ENCODE assay signal across 21 mouse cellular contexts in genomic region chr13:3748859-3749258, GRCm38 (mm10). TPM values are rescaled to one million over a fixed set of nuclear protein-coding genes. Genes with fewer than 3 reads are reported as not detected.
A peak's percentile ranks its signal among the peaks of the same experiment; 100 is the strongest.
DNase-seq lines count a peak whose midpoint lies in the region; ATAC-seq lines count a peak whose summit lies in the region.
"Had no signal": no experiment of that assay in that cellular context is flagged by ENCODE, and none has a peak within 500 bp of the region (broad histone marks: within the 10 kb centered on the region; RNA-seq: fewer than 3 reads in every experiment).

No protein-coding gene starts in this region.

- H3K4me2 ChIP-seq in embryonic facial prominence, embryonic 11.5 days (ENCODE audit: low read depth, low read length), result no peak overlapping the region
- H3K4me2 ChIP-seq: hindbrain, embryonic 13.5 days had no signal

- intact Hi-C loops in heart, postnatal 10 days (cut with DNase I), result no loop called here

- peak; percentile 21 for DNase-seq in embryo, embryonic 10.5 days (ENCODE audit: low spot score)
- DNase-seq in embryo, embryonic 9.5 days (ENCODE audit: extremely low spot score), result no peak
- peak; percentile 77 for DNase-seq in heart, adult 11 months
- no peak for DNase-seq in heart, postnatal 10 days
- peak; percentile 74 for DNase-seq in embryonic facial prominence, embryonic 11.5 days (ENCODE audit: low spot score)
- DNase-seq in mesoderm, embryonic 11.5 days (ENCODE audit: low read depth, low spot score), result peak; percentile 17
- DNase-seq in natural killer cell, adult 2 months (ENCODE audit: low spot score in 2 of 2), result no peak
- DNase-seq: adrenal gland, postnatal 10 days; cerebellum, adult 11 months; cerebellum, adult 8-10 months; cerebellum, postnatal 36 days; gastrocnemius, postnatal 10 days; heart, postnatal 14 days had no signal

- no peak for ATAC-seq in embryonic facial prominence, embryonic 11.5 days (replicated peaks; ENCODE audit: insufficient number of reproducible peaks, low FRiP score, low TSS enrichment, low read depth)
- ATAC-seq: forebrain, embryonic 14.5 days; hindbrain, postnatal 0 days had no signal

- H3K36me3 ChIP-seq in embryonic facial prominence, embryonic 11.5 days (replicated peaks; ENCODE audit: control insufficient read depth, insufficient read depth, low read depth, low read length), result no peaks in the 10 kb centered on the region
- H3K36me3 ChIP-seq: hindbrain, embryonic 13.5 days had no signal

- no peaks in the 10 kb centered on the region for H3K27me3 ChIP-seq in embryonic facial prominence, embryonic 11.5 days (ENCODE audit: control insufficient read depth, insufficient read depth, low read length)
- H3K27me3 ChIP-seq: hindbrain, embryonic 13.5 days had no signal

- H3K4me3 ChIP-seq in embryonic facial prominence, embryonic 11.5 days (ENCODE audit: low read depth, low read length), result no peak overlapping the region
- H3K4me3 ChIP-seq: hindbrain, embryonic 13.5 days had no signal

- WGBS in embryonic facial prominence, embryonic 11.5 days, result 46% methylated on average over 5 of the region's 5 CpGs

- no peaks in the 10 kb centered on the region; the same call in 1 of the 2 replicates for H3K4me1 ChIP-seq in embryonic facial prominence, embryonic 11.5 days (ENCODE audit: control insufficient read depth, insufficient read depth, low read length)
- H3K4me1 ChIP-seq: hindbrain, embryonic 13.5 days had no signal

- no peaks in the 10 kb centered on the region for H3K9me3 ChIP-seq in embryonic facial prominence, embryonic 11.5 days (replicated peaks; ENCODE audit: control insufficient read depth, low read length)
- H3K9me3 ChIP-seq: hindbrain, embryonic 13.5 days had no signal

- H3K27ac ChIP-seq in embryonic facial prominence, embryonic 11.5 days (replicated peaks; ENCODE audit: low read depth, low read length), result no peak overlapping the region
- H3K27ac ChIP-seq: hindbrain, embryonic 13.5 days; hindbrain, postnatal 0 days had no signal

- H3K9ac ChIP-seq in embryonic facial prominence, embryonic 11.5 days (replicated peaks; ENCODE audit: low read length), result no peak overlapping the region
- H3K9ac ChIP-seq: hindbrain, embryonic 13.5 days had no signal

RNA-seq across cellular contexts. Expression of gene Calml3, which starts 55.3 kb away (rescaled TPM):
- total RNA-seq in heart, postnatal 10 days (2021), result not detected
- 0.29 and 0.39 TPM in 2 replicates for polyA plus RNA-seq in embryonic facial prominence, embryonic 11.5 days (2014; fragmentation: Nextera tagmentation; extraction: Ambion mirVana)
- total RNA-seq: adrenal gland, postnatal 10 days; adrenal gland, postnatal 4 days; gastrocnemius, postnatal 10 days; hematopoietic stem cell, adult 5-6 weeks; hindbrain, postnatal 0 days; MEL had no signal
- polyA plus RNA-seq: forebrain, embryonic 14.5 days; heart, embryonic 14.5 days; hindbrain, embryonic 13.5 days; hindbrain, postnatal 0 days; intestine, embryonic 14.5 days had no signal

Comparison
In these comparisons a context has a peak if more than half of its experiments do, and no peak if none do; other contexts are left out.
1. DNase-seq: peak in embryo, embryonic 10.5 days (single experiment), heart, adult 11 months (single experiment), embryonic facial prominence, embryonic 11.5 days (single experiment) and mesoderm, embryonic 11.5 days (single experiment); none in embryo, embryonic 9.5 days (single experiment), heart, postnatal 10 days (0 of 2) and natural killer cell, adult 2 months (0 of 2).